Comparison of ENCODE assay signal across 22 mouse cellular contexts in genomic region chr6:28102608-28103316, GRCm38 (mm10). TPM values are rescaled to one million over a fixed set of nuclear protein-coding genes. Genes with fewer than 3 reads are reported as not detected.
A peak's percentile ranks its signal among the peaks of the same experiment; 100 is the strongest.
DNase-seq lines count a peak whose midpoint lies in the region; ATAC-seq and TF ChIP-seq lines count a peak whose summit lies in the region.
"Had no signal": no experiment of that assay in that cellular context is flagged by ENCODE, and none has a peak within 500 bp of the region (broad histone marks: within the 10 kb centered on the region; RNA-seq: fewer than 3 reads in every experiment).

No protein-coding gene starts in this region.

- no peaks in the 10 kb centered on the region for H3K36me3 ChIP-seq in midbrain, embryonic 13.5 days
- no peaks in the 10 kb centered on the region for H3K36me3 ChIP-seq in midbrain, postnatal 0 days (ENCODE audit: insufficient read depth, low read length)
- H3K36me3 ChIP-seq: embryonic facial prominence, embryonic 13.5 days; forebrain, embryonic 15.5 days; heart, embryonic 15.5 days; hindbrain, embryonic 15.5 days had no signal

- H3K4me2 ChIP-seq in midbrain, embryonic 13.5 days (replicated peaks) = no peak overlapping the region
- no peak overlapping the region for H3K4me2 ChIP-seq in midbrain, postnatal 0 days (ENCODE audit: low read depth, low read length, poor library complexity, severe bottlenecking)
- H3K4me2 ChIP-seq: embryonic facial prominence, embryonic 13.5 days; forebrain, embryonic 15.5 days; heart, embryonic 11.5 days; heart, embryonic 15.5 days; hindbrain, embryonic 15.5 days had no signal

- no peaks in the 10 kb centered on the region for H3K27me3 ChIP-seq in midbrain, embryonic 13.5 days
- H3K27me3 ChIP-seq in midbrain, postnatal 0 days (ENCODE audit: insufficient read depth, low read length) = no peaks in the 10 kb centered on the region
- H3K27me3 ChIP-seq: embryonic facial prominence, embryonic 13.5 days; forebrain, embryonic 15.5 days; heart, embryonic 15.5 days; hindbrain, embryonic 15.5 days had no signal

- no peak for TF ChIP-seq POLR2A in brain, embryonic 14.5 days (IDR thresholded peaks at IDR 0.05; ENCODE audit: borderline replicate concordance, extremely low read depth, insufficient read depth, insufficient read length, poor library complexity, severe bottlenecking)

- WGBS in midbrain, embryonic 13.5 days = 59% methylated on average over 9 of the region's 9 CpGs
- WGBS in midbrain, postnatal 0 days = 55% methylated on average over 9 of the region's 9 CpGs

- DNase-seq in midbrain, postnatal 0 days (ENCODE audit: low spot score) = no peak
- peak; percentile 70 for DNase-seq in brain, embryonic 14.5 days (ENCODE audit: low read depth)
- DNase-seq in embryo, embryonic 10 days (ENCODE audit: low spot score) = peak; percentile 55
- DNase-seq in forelimb bud, embryonic 11.5 days (ENCODE audit: low read depth, low spot score) = peak; percentile 10
- DNase-seq: adrenal gland, adult 8-10 months; adrenal gland, postnatal 36 days; cerebellum, adult 11-12 months; cerebellum, adult 9-11 months; cerebellum, postnatal 36 days; gastrocnemius, postnatal 14 days; heart, adult 2 months; heart, postnatal 14 days had no signal

- peak; percentile 62; the same call in 1 of the 2 replicates for ATAC-seq in midbrain, embryonic 13.5 days
- ATAC-seq in midbrain, postnatal 0 days (ENCODE audit: low FRiP score) = no peak
- no peak for ATAC-seq in cerebellum, adult (ENCODE audit: insufficient number of reproducible peaks, low FRiP score, low TSS enrichment)
- ATAC-seq in activated CD4-positive, CD25-positive, alpha-beta regulatory T cell, adult 4 months = no peak
- ATAC-seq: intestine, embryonic 16.5 days had no signal

- H3K4me3 ChIP-seq in midbrain, embryonic 13.5 days (replicated peaks) = no peak overlapping the region
- no peak overlapping the region for H3K4me3 ChIP-seq in midbrain, postnatal 0 days (ENCODE audit: low read depth, low read length)
- H3K4me3 ChIP-seq: embryonic facial prominence, embryonic 13.5 days; forebrain, embryonic 15.5 days; heart, adult 2 months; heart, embryonic 15.5 days; hindbrain, embryonic 15.5 days had no signal

- H3K4me1 ChIP-seq in midbrain, embryonic 13.5 days (replicated peaks) = no peaks in the 10 kb centered on the region
- H3K4me1 ChIP-seq in midbrain, postnatal 0 days (ENCODE audit: insufficient read depth, low read length) = no peaks in the 10 kb centered on the region
- H3K4me1 ChIP-seq: embryonic facial prominence, embryonic 13.5 days; forebrain, embryonic 15.5 days; heart, embryonic 15.5 days; hindbrain, embryonic 15.5 days had no signal

- H3K27ac ChIP-seq in midbrain, embryonic 13.5 days = no peak overlapping the region
- H3K27ac ChIP-seq in midbrain, postnatal 0 days (ENCODE audit: low read depth, low read length) = no peak overlapping the region
- H3K27ac ChIP-seq: embryonic facial prominence, embryonic 13.5 days; forebrain, embryonic 15.5 days; heart, adult 2 months; heart, embryonic 15.5 days; hindbrain, embryonic 15.5 days had no signal

- H3K9ac ChIP-seq in midbrain, embryonic 13.5 days (replicated peaks) = no peak overlapping the region
- H3K9ac ChIP-seq in midbrain, postnatal 0 days (replicated peaks; ENCODE audit: low read length, poor library complexity, severe bottlenecking) = no peak overlapping the region
- H3K9ac ChIP-seq: embryonic facial prominence, embryonic 13.5 days; forebrain, embryonic 15.5 days; heart, embryonic 15.5 days; hindbrain, embryonic 15.5 days had no signal

- TF ChIP-seq CTCF in midbrain, postnatal 0 days (IDR thresholded peaks at IDR 0.05) = no peak
- TF ChIP-seq CTCF in brain, embryonic 14.5 days (IDR thresholded peaks at IDR 0.05; ENCODE audit: borderline replicate concordance, extremely low read depth, insufficient read depth, insufficient read length) = no peak

- H3K9me3 ChIP-seq in midbrain, embryonic 13.5 days = no peaks in the 10 kb centered on the region
- H3K9me3 ChIP-seq in midbrain, postnatal 0 days (ENCODE audit: low read length) = no peaks in the 10 kb centered on the region
- H3K9me3 ChIP-seq: embryonic facial prominence, embryonic 13.5 days; forebrain, embryonic 15.5 days; heart, embryonic 15.5 days; hindbrain, embryonic 15.5 days had no signal

RNA-seq across cellular contexts. Expression of gene Grm8, which starts 32.2 kb away (rescaled TPM):
- polyA plus RNA-seq in midbrain, embryonic 13.5 days (2015; fragmentation: Nextera tagmentation; extraction: Ambion mirVana) = 7.1 and 9.4 TPM in 2 replicates
- total RNA-seq in midbrain, postnatal 0 days (2014; rRNA removed) = 24.4 and 25.8 TPM in 2 replicates
- 14.2 and 17.4 TPM in 2 replicates for polyA plus RNA-seq in midbrain, postnatal 0 days (2015; fragmentation: Nextera tagmentation; extraction: Ambion mirVana)
- 3.5 and 6.7 TPM in 2 replicates for polyA plus RNA-seq in brain, embryonic 14.5 days (2012; rRNA removed)
- under 1 TPM in 1 of 2 experiments, not detected in 1; 0.19 TPM for polyA plus RNA-seq in activated CD4-positive, CD25-positive, alpha-beta regulatory T cell, adult 4 months (2017; shearing (Covaris generic))
- total RNA-seq: heart, adult 2 months; hematopoietic stem cell, adult 5-6 weeks had no signal
- polyA plus RNA-seq: heart, adult 2 months had no signal
